Mouse (Mus musculus): ENCODE data around the gene Mab21l2. TPM values are rescaled to one million over a fixed set of nuclear protein-coding genes. Genes with fewer than 3 reads are reported as not detected.

Mab21l2 gene
- total and polyA plus RNA-seq, 3 experiments: 0.09 to 0.29 TPM; not detected in 1

- intact Hi-C loops (cut with DNase I): loop anchor here (10.0 kb wide), 1 partner anchor 243 kb away; no protein-coding TSS in a partner anchor
- no peak overlapping the region for H3K9ac ChIP-seq (ENCODE audit: low read depth, low read length)
- no peak overlapping the region for H3K4me3 ChIP-seq
- WGBS: 98% methylated on average over 1 of the region's 1 CpGs
- no peak for DNase-seq
- H3K27ac ChIP-seq: no peak overlapping the region
- TF ChIP-seq EP300 (IDR thresholded peaks at IDR 0.05; ENCODE audit: insufficient read depth, low read depth, low read length) (no peak), CTCF (IDR thresholded peaks at IDR 0.05) (no peak), POLR2A (IDR thresholded peaks at IDR 0.05; ENCODE audit: insufficient read depth, low read depth, low read length) (no peak)
- H3K27me3 ChIP-seq (ENCODE audit: control insufficient read depth, insufficient read depth, low read length): peaks cover 5% of the 10 kb centered on the region
- no peaks in the 10 kb centered on the region; the same call in 1 of the 2 replicates for H3K4me1 ChIP-seq (ENCODE audit: control insufficient read depth, insufficient read depth, low read length)
- H3K36me3 ChIP-seq (ENCODE audit: control insufficient read depth, insufficient read depth, low read length): no peaks in the 10 kb centered on the region
- no peaks in the 10 kb centered on the region for H3K79me2 ChIP-seq (replicated peaks; ENCODE audit: control insufficient read depth, insufficient read depth, low read length)
Measured at GRCm38 (mm10) chr3:86541863-86542397, 6.5 kb downstream of the Mab21l2 start.

GRCm38 (mm10) chr3:86541074-86541614, 7.3 kb downstream of the Mab21l2 start:
- Histone ChIP-seq H3K4me1 (ENCODE audit: control insufficient read depth, insufficient read depth, low read length) (no peaks in the 10 kb centered on the region), H3K27me3 (ENCODE audit: control insufficient read depth, insufficient read depth, low read length) (no peaks in the 10 kb centered on the region), H3K9ac (ENCODE audit: low read depth, low read length) (no peak overlapping the region), H3K27ac (no peak overlapping the region), H3K36me3 (ENCODE audit: control insufficient read depth, insufficient read depth, low read length) (no peaks in the 10 kb centered on the region), H3K79me2 (replicated peaks; ENCODE audit: control insufficient read depth, insufficient read depth, low read length) (no peaks in the 10 kb centered on the region), H3K4me3 (no peak overlapping the region)
- 88% methylated on average over 4 of the region's 4 CpGs for WGBS
- no peak for TF ChIP-seq EP300 (IDR thresholded peaks at IDR 0.05; ENCODE audit: insufficient read depth, low read depth, low read length)
- TF ChIP-seq CTCF (IDR thresholded peaks at IDR 0.05): no peak
- TF ChIP-seq POLR2A (IDR thresholded peaks at IDR 0.05; ENCODE audit: insufficient read depth, low read depth, low read length): no peak
- intact Hi-C loops (cut with DNase I): loop anchor here (10.0 kb wide), 1 partner anchor 244 kb away; no protein-coding TSS in a partner anchor
- DNase-seq: no peak

- TF ChIP-seq CTCF (IDR thresholded peaks at IDR 0.05) (no peak), POLR2A (IDR thresholded peaks at IDR 0.05; ENCODE audit: insufficient read depth, low read depth, low read length) (no peak), EP300 (IDR thresholded peaks at IDR 0.05; ENCODE audit: insufficient read depth, low read depth, low read length) (no peak)
Measured at GRCm38 (mm10) chr3:86539555-86540168, 8.8 kb downstream of the Mab21l2 start.

GRCm38 (mm10) chr3:86538645-86539554, 9.5 kb downstream of the Mab21l2 start:
- intact Hi-C loops (cut with DNase I): no loop called here
- no peaks in the 10 kb centered on the region for H3K4me1 ChIP-seq (ENCODE audit: control insufficient read depth, insufficient read depth, low read length)

More at GRCm38 (mm10) chr3:86539555-86540168, 8.8 kb downstream of the Mab21l2 start:
- intact Hi-C loops (cut with DNase I): loop anchor here (10.0 kb wide), 1 partner anchor 245 kb away; no protein-coding TSS in a partner anchor
- Histone ChIP-seq H3K27ac (no peak overlapping the region), H3K79me2 (replicated peaks; ENCODE audit: control insufficient read depth, insufficient read depth, low read length) (no peaks in the 10 kb centered on the region), H3K4me1 (ENCODE audit: control insufficient read depth, insufficient read depth, low read length) (no peaks in the 10 kb centered on the region), H3K27me3 (ENCODE audit: control insufficient read depth, insufficient read depth, low read length) (no peaks in the 10 kb centered on the region), H3K4me3 (no peak overlapping the region), H3K9ac (ENCODE audit: low read depth, low read length) (no peak overlapping the region), H3K36me3 (ENCODE audit: control insufficient read depth, insufficient read depth, low read length) (no peaks in the 10 kb centered on the region)
- 78% methylated on average over 11 of the region's 11 CpGs for WGBS
- no peak for DNase-seq

GRCm38 (mm10) chr3:86536751-86537150, 11.7 kb downstream of the Mab21l2 start:
- Histone ChIP-seq H3K79me2 (replicated peaks; ENCODE audit: control insufficient read depth, insufficient read depth, low read length) (no peaks in the 10 kb centered on the region), H3K27ac (no peak overlapping the region), H3K36me3 (ENCODE audit: control insufficient read depth, insufficient read depth, low read length) (no peaks in the 10 kb centered on the region), H3K27me3 (ENCODE audit: control insufficient read depth, insufficient read depth, low read length) (no peaks in the 10 kb centered on the region), H3K4me1 (ENCODE audit: control insufficient read depth, insufficient read depth, low read length) (no peaks in the 10 kb centered on the region), H3K9ac (ENCODE audit: low read depth, low read length) (no peak overlapping the region), H3K4me3 (no peak overlapping the region)
- no peak for DNase-seq
- TF ChIP-seq EP300 (IDR thresholded peaks at IDR 0.05; ENCODE audit: insufficient read depth, low read depth, low read length): no peak
- TF ChIP-seq POLR2A (IDR thresholded peaks at IDR 0.05; ENCODE audit: insufficient read depth, low read depth, low read length): no peak
- no peak for TF ChIP-seq CTCF (IDR thresholded peaks at IDR 0.05)
- intact Hi-C loops (cut with DNase I): no loop called here
- 100% methylated on average over 1 of the region's 1 CpGs for WGBS

More at GRCm38 (mm10) chr3:86538645-86539554, 9.5 kb downstream of the Mab21l2 start:
- H3K79me2 ChIP-seq (replicated peaks; ENCODE audit: control insufficient read depth, insufficient read depth, low read length): no peaks in the 10 kb centered on the region
- no peaks in the 10 kb centered on the region for H3K36me3 ChIP-seq (ENCODE audit: control insufficient read depth, insufficient read depth, low read length)
- no peaks in the 10 kb centered on the region for H3K27me3 ChIP-seq (ENCODE audit: control insufficient read depth, insufficient read depth, low read length)
- WGBS: 52% methylated on average over 13 of the region's 13 CpGs
- no peak overlapping the region for H3K9ac ChIP-seq (ENCODE audit: low read depth, low read length)
- no peak for DNase-seq
- H3K27ac ChIP-seq: no peak overlapping the region
- H3K4me3 ChIP-seq: no peak overlapping the region
- TF ChIP-seq EP300 (IDR thresholded peaks at IDR 0.05; ENCODE audit: insufficient read depth, low read depth, low read length) (no peak), CTCF (IDR thresholded peaks at IDR 0.05) (no peak), POLR2A (IDR thresholded peaks at IDR 0.05; ENCODE audit: insufficient read depth, low read depth, low read length) (no peak)

Measured in heart, adult 2 months (tissue).